Mouse (Mus musculus) spleen, postnatal 4 days (tissue): Measurements from ENCODE around the gene Cd164l2.
A peak's percentile ranks its signal among the peaks of the same experiment; 100 is the strongest.

Experiments used
- DNase-seq, 2 experiments: peaks; one replicate each; pipeline ENCODE4 v3.0.0; 2022; ENCODE audit warnings: low spot score in 2 of 2

Cd164l2 gene

GRCm38 (mm10) chr4:133211751-133212561 lies at the start of gene Cd164l2, which contains the start of gene Gpr3:
TSS of gene Cd164l2 (plus strand) at chr4:133212131.
TSS of gene Gpr3 (minus strand) at chr4:133212536.
- no peak for DNase-seq

GRCm38 (mm10) chr4:133162196-133162595 lies 49.7 kb upstream of the Cd164l2 start:
- DNase-seq: no peak

GRCm38 (mm10) chr4:133166773-133167172 lies 45.2 kb upstream of the Cd164l2 start:
- no peak for DNase-seq

GRCm38 (mm10) chr4:133169237-133170055 lies 42.5 kb upstream of the Cd164l2 start:
- DNase-seq: peak; percentile 49 to 70

GRCm38 (mm10) chr4:133170056-133170524 lies 41.8 kb upstream of the Cd164l2 start:
- DNase-seq: peak in 1 of 2 experiments; percentile 51

GRCm38 (mm10) chr4:133170616-133171015 lies 41.3 kb upstream of the Cd164l2 start:
- no peak for DNase-seq

- no peak for DNase-seq
These were observed 39.5 kb upstream of the Cd164l2 start for GRCm38 (mm10) chr4:133172451-133172850.

- DNase-seq: no peak
These were observed 37.6 kb upstream of the Cd164l2 start for GRCm38 (mm10) chr4:133174361-133174760.

GRCm38 (mm10) chr4:133175274-133175673 lies 36.7 kb upstream of the Cd164l2 start:
- DNase-seq: no peak

GRCm38 (mm10) chr4:133175998-133176760 lies 35.8 kb upstream of the Cd164l2 start:
- no peak for DNase-seq

- DNase-seq: no peak
These were observed 35.0 kb upstream of the Cd164l2 start for GRCm38 (mm10) chr4:133176761-133177403.

GRCm38 (mm10) chr4:133178305-133178704 lies 33.6 kb upstream of the Cd164l2 start:
- no peak for DNase-seq

- DNase-seq: no peak
These were observed 32.7 kb upstream of the Cd164l2 start for GRCm38 (mm10) chr4:133179258-133179657.

GRCm38 (mm10) chr4:133182439-133183033 lies 29.4 kb upstream of the Cd164l2 start:
- DNase-seq: no peak

- DNase-seq: no peak
These were observed 27.7 kb upstream of the Cd164l2 start for GRCm38 (mm10) chr4:133184031-133184897.

- peak in 1 of 2 experiments; percentile 50 for DNase-seq
These were observed 26.8 kb upstream of the Cd164l2 start for GRCm38 (mm10) chr4:133184898-133185665.

- DNase-seq: no peak
These were observed 26.0 kb upstream of the Cd164l2 start for GRCm38 (mm10) chr4:133185893-133186292.

GRCm38 (mm10) chr4:133186856-133187255 lies 25.1 kb upstream of the Cd164l2 start:
- no peak for DNase-seq

- no peak for DNase-seq
These were observed 22.5 kb upstream of the Cd164l2 start for GRCm38 (mm10) chr4:133189396-133189795.
